Mouse (Mus musculus) intestine, postnatal 0 days (tissue): ENCODE results near the gene Grip1. TPM values are rescaled to one million over a fixed set of nuclear protein-coding genes. Genes with fewer than 3 reads are reported as not detected.

ENCODE experiments used
- ATAC-seq: fragments of 200-750 bp; cut with Nextera tagmentation; 2 replicates; pipeline ENCODE4 v1.8.0; 2017; ENCODE audit warnings: mild to moderate bottlenecking, moderate TSS enrichment, moderate library complexity
- H3K27ac ChIP-seq: fragments of 300-500 bp; sonication (generic); 2 replicates; pipeline ENCODE4 v1.5.1; 2014; ENCODE audit warnings: mild to moderate bottlenecking, low read depth, low read length, moderate library complexity
- H3K27me3 ChIP-seq: fragments of 300-500 bp; sonication (generic); replicated peaks from 2 replicates; pipeline ENCODE4 v1.6.1; 2014; ENCODE audit warnings: low read length, mixed read lengths; ENCODE audit not compliant: control insufficient read depth, insufficient read depth
- H3K36me3 ChIP-seq: fragments of 300-500 bp; sonication (generic); 2 replicates; pipeline ENCODE4 v1.6.1; 2014; ENCODE audit warnings: mild to moderate bottlenecking, moderate library complexity; ENCODE audit not compliant: control insufficient read depth, insufficient read depth
- H3K4me1 ChIP-seq: fragments of 300-500 bp; sonication (generic); replicated peaks from 2 replicates; pipeline ENCODE4 v1.6.1; 2014; ENCODE audit warnings: antibody characterized with exemption, low read length, mixed read lengths; ENCODE audit not compliant: control insufficient read depth, insufficient read depth
- H3K4me2 ChIP-seq: fragments of 300-500 bp; sonication (generic); replicated peaks from 2 replicates; pipeline ENCODE4 v1.6.1; 2014; ENCODE audit warnings: low read depth, mild to moderate bottlenecking, moderate library complexity
- H3K4me3 ChIP-seq: fragments of 300-500 bp; sonication (generic); 2 replicates; pipeline ENCODE4 v1.5.1; 2014; ENCODE audit warnings: low read depth, low read length
- H3K9ac ChIP-seq: fragments of 300-500 bp; sonication (generic); 2 replicates; pipeline ENCODE4 v1.6.1; 2014; ENCODE audit warnings: mild to moderate bottlenecking, low read depth, low read length
- H3K9me3 ChIP-seq: fragments of 300-500 bp; sonication (generic); 2 replicates; pipeline ENCODE4 v1.6.1; 2016; ENCODE audit warnings: mixed run types; ENCODE audit not compliant: control insufficient read depth
- CTCF ChIP-seq: sonication (generic); IDR thresholded peaks from 2 replicates; pipeline ENCODE4 v1.5.1; 2016; ENCODE audit warnings: low read depth, mild to moderate bottlenecking, control low read depth, antibody characterized with exemption, moderate library complexity
- WGBS: fragments of 180-500 bp; shearing (Covaris S2); extraction: QIAGEN DNeasy Blood & Tissue Kit; methylation state at CpG from one replicate; pipeline ENCODE4 v1.1.7; 2014; 5-methylcytosine and 5-hydroxymethylcytosine counted together
- polyA plus RNA-seq: library from polyadenylated mRNA; unstranded; fragments of >200 nt; fragmentation: Nextera tagmentation; extraction: Ambion mirVana; gene quantifications from 2 replicates; pipeline ENCODE4 v1.2.1, GENCODE M21; 2015

The Grip1 gene
- polyA plus RNA-seq, 1 experiment from 2014 or later = 0.48 TPM

DNA sequence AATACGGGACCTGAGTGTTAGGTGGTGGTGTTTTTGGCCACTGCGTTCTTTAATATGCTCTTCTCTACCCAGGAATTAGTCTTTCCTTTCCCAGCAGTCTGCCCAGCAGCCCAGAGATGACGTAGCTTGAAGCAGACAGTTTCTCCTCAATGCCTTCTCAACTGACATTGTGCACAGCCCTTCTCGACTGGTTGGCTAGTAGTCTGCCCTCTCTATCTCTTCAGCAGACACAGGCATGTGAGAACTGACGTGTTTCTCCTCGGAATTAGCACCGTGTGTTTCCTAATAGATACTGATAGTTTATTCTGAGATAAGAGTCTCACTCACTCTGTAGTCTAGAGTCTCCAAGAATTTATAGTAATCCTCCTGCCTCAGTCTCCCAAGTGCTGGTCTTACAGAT, 10.2 kb downstream of the Grip1 start:
- Histone ChIP-seq H3K9me3 (no peaks in the 10 kb centered on the region), H3K27ac (no peak overlapping the region), H3K4me1 (no peaks in the 10 kb centered on the region), H3K36me3 (no peaks in the 10 kb centered on the region), H3K27me3 (no peaks in the 10 kb centered on the region), H3K4me2 (no peak overlapping the region), H3K4me3 (no peak overlapping the region), H3K9ac (no peak overlapping the region)
- ATAC-seq = no peak
- 63% methylated on average over 7 of the region's 7 CpGs for WGBS
- TF ChIP-seq CTCF = no peak

DNA sequence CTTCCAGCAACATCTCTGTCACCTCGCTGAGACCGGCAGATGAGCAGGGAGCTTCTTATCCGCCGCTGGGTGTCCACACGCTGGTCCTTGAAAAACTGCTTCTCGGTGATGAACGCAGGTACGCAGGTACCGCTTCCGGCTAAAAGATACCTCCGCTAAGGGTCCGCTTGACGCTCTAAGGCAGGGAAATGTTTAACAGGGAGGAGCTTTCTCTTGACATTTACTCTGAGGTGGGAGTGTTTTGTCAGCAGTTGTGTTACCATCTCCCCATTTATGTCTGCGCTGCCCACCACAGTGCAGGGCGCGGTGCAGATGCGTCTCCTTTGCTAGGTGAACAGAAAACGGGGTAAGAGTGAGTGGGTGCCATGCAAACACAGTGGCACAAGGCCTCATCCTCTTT, 14.3 kb downstream of the Grip1 start:
- Histone ChIP-seq H3K27me3 (no peaks in the 10 kb centered on the region), H3K36me3 (no peaks in the 10 kb centered on the region), H3K4me2 (no peak overlapping the region), H3K9ac (no peak overlapping the region), H3K4me1 (no peaks in the 10 kb centered on the region), H3K9me3 (no peaks in the 10 kb centered on the region), H3K27ac (no peak overlapping the region), H3K4me3 (no peak overlapping the region)
- WGBS = 88% methylated on average over 18 of the region's 18 CpGs
- ATAC-seq = no peak
- no peak for TF ChIP-seq CTCF

DNA sequence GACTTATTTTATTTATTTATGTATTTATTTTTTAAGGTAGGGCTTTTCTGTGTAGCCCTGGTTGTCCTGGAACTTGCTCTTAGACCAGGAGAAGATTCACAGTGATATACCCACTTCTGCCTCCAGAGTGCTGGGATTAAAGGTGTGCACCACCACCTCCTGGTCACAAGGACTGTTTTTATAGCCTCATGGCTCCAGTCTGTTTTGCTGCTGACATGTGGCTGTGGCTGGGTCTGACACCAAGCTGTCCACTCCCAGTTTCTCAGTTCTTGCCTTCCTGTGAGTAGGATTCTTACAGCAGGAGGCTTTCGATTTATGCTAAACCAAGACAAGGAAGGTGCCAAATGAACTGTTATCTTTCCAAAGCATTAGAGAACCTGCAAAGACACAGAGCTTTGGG, 16.5 kb downstream of the Grip1 start:
- Histone ChIP-seq H3K27me3 (no peaks in the 10 kb centered on the region), H3K4me2 (no peak overlapping the region), H3K36me3 (no peaks in the 10 kb centered on the region), H3K4me1 (no peaks in the 10 kb centered on the region), H3K27ac (no peak overlapping the region), H3K4me3 (no peak overlapping the region), H3K9ac (no peak overlapping the region), H3K9me3 (no peaks in the 10 kb centered on the region)
- ATAC-seq = no peak
- WGBS = 83% methylated on average over 1 of the region's 1 CpGs
- no peak for TF ChIP-seq CTCF

DNA sequence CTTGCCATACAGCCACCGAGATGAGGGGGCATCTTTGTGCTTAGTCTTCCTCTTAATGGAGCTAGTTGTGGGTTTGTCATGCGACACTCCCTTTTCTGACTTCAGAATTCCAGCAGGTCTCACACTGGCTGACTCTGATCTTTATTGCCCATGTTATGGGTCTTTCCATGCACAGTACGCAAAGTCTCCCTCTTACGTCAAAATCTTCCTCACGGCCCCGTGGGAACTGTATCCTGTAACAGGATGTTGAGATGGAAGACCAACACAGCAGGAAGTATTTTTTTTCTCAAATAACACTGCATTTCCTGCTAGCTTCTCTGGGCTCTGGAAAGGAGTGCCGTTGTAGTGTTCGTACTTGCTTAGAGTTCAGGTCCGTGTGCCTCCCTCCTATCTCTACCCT, 21.5 kb downstream of the Grip1 start:
- no peak for ATAC-seq
- 64% methylated on average over 9 of the region's 9 CpGs for WGBS
- Histone ChIP-seq H3K4me1 (no peaks in the 10 kb centered on the region), H3K4me3 (no peak overlapping the region), H3K9ac (no peak overlapping the region), H3K27me3 (no peaks in the 10 kb centered on the region), H3K27ac (no peak overlapping the region), H3K36me3 (no peaks in the 10 kb centered on the region), H3K4me2 (no peak overlapping the region), H3K9me3 (no peaks in the 10 kb centered on the region)
- no peak for TF ChIP-seq CTCF

DNA sequence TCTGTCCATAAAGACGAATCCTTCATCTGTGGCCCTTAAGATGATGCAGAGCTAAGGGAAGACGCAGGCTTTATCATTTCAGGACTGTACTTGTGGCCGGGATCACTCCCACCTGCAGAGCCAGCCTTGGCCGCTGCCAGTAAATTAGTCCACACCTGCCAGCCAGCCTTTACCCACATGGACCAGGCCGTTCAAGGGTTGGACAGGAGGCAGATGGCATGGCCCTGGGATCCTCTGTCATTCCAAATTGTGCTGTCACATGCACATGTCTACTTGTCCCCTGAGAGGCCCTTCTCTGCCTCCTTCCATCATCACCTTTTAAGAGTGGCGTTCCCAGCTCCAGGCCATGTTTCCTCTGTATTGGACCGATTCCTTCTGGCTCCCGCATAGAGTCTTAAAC, 24.0 kb downstream of the Grip1 start:
- Histone ChIP-seq H3K27ac (no peak overlapping the region), H3K4me1 (no peaks in the 10 kb centered on the region), H3K36me3 (no peaks in the 10 kb centered on the region), H3K27me3 (no peaks in the 10 kb centered on the region), H3K4me2 (no peak overlapping the region), H3K9me3 (no peaks in the 10 kb centered on the region), H3K4me3 (no peak overlapping the region), H3K9ac (no peak overlapping the region)
- ATAC-seq = no peak
- WGBS = 89% methylated on average over 8 of the region's 8 CpGs
- TF ChIP-seq CTCF = no peak

DNA sequence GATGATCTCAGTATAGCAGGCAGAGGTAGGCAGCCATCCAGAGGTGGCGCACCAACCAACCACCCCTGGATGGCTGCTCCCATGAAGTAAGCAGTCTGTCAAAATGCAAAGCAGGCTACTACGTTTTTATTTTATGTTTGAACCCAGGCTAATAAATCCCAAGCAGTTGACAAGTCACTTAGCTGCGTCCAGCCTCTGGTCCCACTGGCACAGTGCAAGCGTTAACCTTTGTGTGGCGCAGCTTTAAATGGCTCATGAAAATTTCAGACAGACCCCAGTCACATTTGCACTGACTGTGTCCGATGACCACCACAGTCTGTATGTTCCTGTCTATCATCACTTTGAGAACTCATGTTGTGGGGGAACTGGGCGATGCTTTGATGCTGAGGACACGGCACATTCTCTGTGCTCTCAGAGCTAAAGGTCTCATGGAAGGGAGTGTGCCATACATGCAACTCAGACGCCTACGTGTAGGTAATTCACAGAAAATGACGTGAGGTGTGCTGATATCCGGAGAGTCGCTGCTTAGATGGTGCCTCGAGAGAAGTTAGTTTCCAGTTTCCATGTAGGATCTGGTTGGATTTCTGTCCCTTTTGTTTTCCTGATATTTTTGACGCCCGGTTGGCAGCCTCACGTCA, 29.6 kb downstream of the Grip1 start:
- WGBS = 76% methylated on average over 17 of the region's 17 CpGs
- H3K36me3 ChIP-seq = no peaks in the 10 kb centered on the region
- no peaks in the 10 kb centered on the region for H3K27me3 ChIP-seq
- H3K4me3 ChIP-seq = no peak overlapping the region
- no peak overlapping the region for H3K4me2 ChIP-seq
- no peak overlapping the region for H3K9ac ChIP-seq
- no peaks in the 10 kb centered on the region for H3K9me3 ChIP-seq
- no peak for ATAC-seq
- no peak for TF ChIP-seq CTCF
- H3K27ac ChIP-seq = no peak overlapping the region
- H3K4me1 ChIP-seq = no peaks in the 10 kb centered on the region

DNA sequence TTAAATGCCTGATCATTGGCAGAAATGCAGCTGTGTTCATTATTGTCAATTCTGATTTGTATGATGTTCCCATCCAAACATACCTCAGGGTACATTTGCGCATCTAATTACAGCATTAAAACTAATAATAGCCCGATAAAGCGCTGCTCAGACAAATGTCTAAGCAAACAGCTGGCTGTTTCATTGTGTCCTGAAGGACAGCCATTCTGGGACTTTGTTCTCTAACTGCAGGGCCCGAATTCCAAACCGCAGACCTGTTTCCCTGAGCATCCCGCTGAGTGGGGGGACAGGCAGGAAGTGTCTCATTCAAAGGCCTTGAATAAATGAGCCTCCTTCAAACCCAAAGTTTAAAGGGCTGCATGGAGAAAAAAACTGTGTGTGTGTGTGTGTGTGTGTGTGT, 30.1 kb downstream of the Grip1 start:
- no peaks in the 10 kb centered on the region for H3K9me3 ChIP-seq
- H3K4me3 ChIP-seq = no peak overlapping the region
- TF ChIP-seq CTCF = no peak

More for the DNA sequence above, 30.1 kb downstream of the Grip1 start:
- no peak for ATAC-seq
- no peaks in the 10 kb centered on the region for H3K36me3 ChIP-seq
- no peak overlapping the region for H3K27ac ChIP-seq
- H3K4me2 ChIP-seq = no peak overlapping the region
- no peak overlapping the region for H3K9ac ChIP-seq
- H3K4me1 ChIP-seq = no peaks in the 10 kb centered on the region
- 40% methylated on average over 6 of the region's 6 CpGs for whole genome bisulfite sequencing
- no peaks in the 10 kb centered on the region for H3K27me3 ChIP-seq
